Mouse (Mus musculus): ENCODE data around the gene Jakmip3.

DNA sequence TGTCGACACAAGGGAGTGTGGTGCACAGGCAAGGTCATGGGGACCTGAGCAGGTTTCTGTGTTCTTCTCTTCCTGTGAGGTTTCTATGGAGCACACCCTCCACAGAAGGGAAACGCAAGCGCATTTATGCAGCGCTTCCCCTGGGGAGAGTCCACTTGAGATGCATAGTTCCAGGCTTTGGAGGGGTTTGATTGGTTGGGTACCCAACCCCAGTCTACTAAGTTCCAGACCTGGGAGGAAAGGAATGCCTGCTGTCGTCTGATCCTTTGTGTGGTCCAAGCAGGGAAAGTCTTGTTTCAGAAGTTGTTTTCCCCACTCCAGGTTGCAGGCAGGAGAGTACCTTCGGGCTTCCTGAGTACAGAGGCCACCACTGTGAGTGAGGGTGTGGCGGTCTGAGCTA is 138.6 kb downstream of the Jakmip3 start:
- TF ChIP-seq POLR2A (IDR thresholded peaks at IDR 0.05; ENCODE audit: low read depth, low read length) (no peak), CTCF (IDR thresholded peaks at IDR 0.05; ENCODE audit: extremely low read depth, insufficient read length, insufficient replicate concordance, low read depth, low read length) (no peak)
